9 mouse cellular contexts compared by ENCODE assay signal in genomic region chr7:67463565-67463964, GRCm38 (mm10).
DNase-seq lines count a peak whose midpoint lies in the region; ATAC-seq lines count a peak whose summit lies in the region.
"Had no signal": no experiment of that assay in that cellular context is flagged by ENCODE, and none has a peak within 500 bp of the region (broad histone marks: within the 10 kb centered on the region; RNA-seq: fewer than 3 reads in every experiment).

No protein-coding gene starts in this region.

- H3K9me3 ChIP-seq in limb, embryonic 15.5 days = no peaks in the 10 kb centered on the region
- H3K9me3 ChIP-seq: limb, embryonic 12.5 days had no signal

- peak; percentile 20 for DNase-seq in 416B (ENCODE audit: low read depth)
- peak; percentile 61 to 66 for DNase-seq in adrenal gland, postnatal 36 days
- peak; percentile 53 to 58 for DNase-seq in heart, postnatal 10 days
- no peak for DNase-seq in right cerebral cortex, postnatal 4 days
- no peak for DNase-seq in cerebellum, postnatal 14 days
- no peak for DNase-seq in left cerebral cortex, adult 9 months (ENCODE audit: low spot score in 2 of 2)

- peaks cover 26% of the 10 kb centered on the region for H3K4me1 ChIP-seq in limb, embryonic 15.5 days

- H3K9ac ChIP-seq in limb, embryonic 15.5 days = no peak overlapping the region
- H3K9ac ChIP-seq: limb, embryonic 12.5 days had no signal

- intact Hi-C loops in heart, postnatal 10 days (cut with DNase I) = loop anchor here (5.0 kb wide), 1 partner anchor 221 kb away; no protein-coding TSS in a partner anchor

- ATAC-seq in limb, embryonic 15.5 days (ENCODE audit: insufficient number of reproducible peaks, low FRiP score, low TSS enrichment, low read depth) = no peak
- peak; percentile 28 for ATAC-seq in monocyte, adult 5-6 weeks (replicated peaks; ENCODE audit: insufficient number of reproducible peaks, low FRiP score, low TSS enrichment, poor library complexity, severe bottlenecking)

- H3K27me3 ChIP-seq in limb, embryonic 15.5 days = no peaks in the 10 kb centered on the region

- no peak overlapping the region for H3K4me3 ChIP-seq in limb, embryonic 15.5 days
- H3K4me3 ChIP-seq: limb, embryonic 12.5 days had no signal

- 52% methylated on average over 7 of the region's 7 CpGs for WGBS in limb, embryonic 15.5 days

- H3K36me3 ChIP-seq in limb, embryonic 15.5 days = no peaks in the 10 kb centered on the region
- H3K36me3 ChIP-seq: limb, embryonic 12.5 days had no signal

- no peak overlapping the region for H3K4me2 ChIP-seq in limb, embryonic 15.5 days
- H3K4me2 ChIP-seq: limb, embryonic 12.5 days had no signal

- peak overlapping the region; percentile 27; the same call in 1 of the 2 replicates for H3K27ac ChIP-seq in limb, embryonic 15.5 days
- H3K27ac ChIP-seq: limb, embryonic 12.5 days had no signal

Comparison
In these comparisons a context has a peak if more than half of its experiments do, and no peak if none do; other contexts are left out.
1. DNase-seq: peak in 416B (single experiment), adrenal gland, postnatal 36 days (2 of 2) and heart, postnatal 10 days (2 of 2); none in right cerebral cortex, postnatal 4 days (single experiment), cerebellum, postnatal 14 days (0 of 2) and left cerebral cortex, adult 9 months (0 of 2).